Mouse (Mus musculus): ENCODE measurements around the gene Klrb1a. TPM values are rescaled to one million over a fixed set of nuclear protein-coding genes. Genes with fewer than 3 reads are reported as not detected.
"Not testable (repeated sequence)": the region's sequence is repeated elsewhere in the genome, so short reads cannot be mapped to it uniquely, and the experiment has no call there.

Klrb1a gene
- polyA plus RNA-seq, 1 experiment from 2014 or later: not detected

GRCm38 (mm10) chr6:128640673-128641072, 17.3 kb upstream of the Klrb1a start:
- 86% methylated on average over 1 of the region's 1 CpGs for WGBS
- H3K27ac ChIP-seq: no peak overlapping the region
- no peaks in the 10 kb centered on the region for H3K36me3 ChIP-seq
- no peak for ATAC-seq (ENCODE audit: insufficient number of reproducible peaks, insufficient read depth, low FRiP score, low TSS enrichment, low read depth)
- no peak overlapping the region for H3K4me2 ChIP-seq
- no peaks in the 10 kb centered on the region for H3K27me3 ChIP-seq
- no peaks in the 10 kb centered on the region for H3K4me1 ChIP-seq
- H3K9ac ChIP-seq: no peak overlapping the region
- H3K9me3 ChIP-seq: no peaks in the 10 kb centered on the region
- no peak overlapping the region for H3K4me3 ChIP-seq

GRCm38 (mm10) chr6:128630912-128631905, 7.9 kb upstream of the Klrb1a start:
- not testable (repeated sequence) for H3K4me3 ChIP-seq; ATAC-seq (ENCODE audit: insufficient number of reproducible peaks, insufficient read depth, low FRiP score, low TSS enrichment, low read depth); H3K9ac ChIP-seq; H3K36me3 ChIP-seq; H3K27ac ChIP-seq; H3K9me3 ChIP-seq; H3K4me2 ChIP-seq; H3K4me1 ChIP-seq; H3K27me3 ChIP-seq
- 77% methylated on average over 15 of the region's 15 CpGs for WGBS

GRCm38 (mm10) chr6:128629771-128630739, 6.7 kb upstream of the Klrb1a start:
- not testable (repeated sequence) for ATAC-seq (ENCODE audit: insufficient number of reproducible peaks, insufficient read depth, low FRiP score, low TSS enrichment, low read depth); H3K9me3 ChIP-seq; H3K27ac ChIP-seq; H3K4me2 ChIP-seq; H3K9ac ChIP-seq; H3K4me3 ChIP-seq; H3K4me1 ChIP-seq; H3K36me3 ChIP-seq; H3K27me3 ChIP-seq
- WGBS: 49% methylated on average over 13 of the region's 13 CpGs

GRCm38 (mm10) chr6:128625246-128625645, 1.9 kb upstream of the Klrb1a start:
- 92% methylated on average over 6 of the region's 6 CpGs for WGBS
- not testable (repeated sequence) for H3K27ac ChIP-seq; ATAC-seq (ENCODE audit: insufficient number of reproducible peaks, insufficient read depth, low FRiP score, low TSS enrichment, low read depth)

GRCm38 (mm10) chr6:128624425-128624824, 1.1 kb upstream of the Klrb1a start:
- no peak overlapping the region for H3K27ac ChIP-seq
- 87% methylated on average over 4 of the region's 4 CpGs for WGBS
- H3K9me3 ChIP-seq: no peaks in the 10 kb centered on the region
- H3K4me3 ChIP-seq: no peak overlapping the region
- no peaks in the 10 kb centered on the region for H3K27me3 ChIP-seq
- H3K4me2 ChIP-seq: no peak overlapping the region
- no peaks in the 10 kb centered on the region for H3K4me1 ChIP-seq
- no peaks in the 10 kb centered on the region for H3K36me3 ChIP-seq
- no peak for ATAC-seq (ENCODE audit: insufficient number of reproducible peaks, insufficient read depth, low FRiP score, low TSS enrichment, low read depth)
- no peak overlapping the region for H3K9ac ChIP-seq

More at GRCm38 (mm10) chr6:128625246-128625645, 1.9 kb upstream of the Klrb1a start:
- H3K4me3 ChIP-seq, H3K9ac ChIP-seq, H3K27me3 ChIP-seq, H3K36me3 ChIP-seq, H3K4me1 ChIP-seq, H3K9me3 ChIP-seq, H3K4me2 ChIP-seq: not testable (repeated sequence)

GRCm38 (mm10) chr6:128622733-128623132, 600 bp downstream of the Klrb1a start:
- Histone ChIP-seq H3K4me1 (no peaks in the 10 kb centered on the region), H3K4me3 (no peak overlapping the region), H3K9me3 (no peaks in the 10 kb centered on the region), H3K36me3 (no peaks in the 10 kb centered on the region), H3K4me2 (no peak overlapping the region), H3K27ac (no peak overlapping the region), H3K27me3 (no peaks in the 10 kb centered on the region), H3K9ac (no peak overlapping the region)
- WGBS: 63% methylated on average over 2 of the region's 2 CpGs
- no peak for ATAC-seq (ENCODE audit: insufficient number of reproducible peaks, insufficient read depth, low FRiP score, low TSS enrichment, low read depth)

DNA sequence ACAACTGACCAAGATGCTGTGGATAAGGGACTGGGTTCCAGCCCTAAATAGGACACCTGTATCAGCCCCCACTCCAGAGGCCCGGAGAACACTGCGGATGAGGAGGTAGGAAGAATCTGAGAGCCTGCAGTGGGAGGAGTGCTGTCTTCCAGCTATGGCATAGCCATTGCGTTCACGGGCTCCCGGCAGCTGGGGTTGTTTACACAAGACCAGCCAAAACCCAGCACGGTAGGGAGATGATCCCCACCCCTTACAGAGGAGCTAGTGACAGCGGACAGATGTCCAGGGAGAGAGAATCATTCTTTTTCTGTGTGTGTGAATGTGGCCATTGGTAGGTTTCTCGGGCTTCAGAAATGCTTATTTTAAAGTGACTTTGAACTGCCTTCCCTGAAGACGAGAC, 17.0 kb downstream of the Klrb1a start:
- no peaks in the 10 kb centered on the region for H3K36me3 ChIP-seq
- H3K4me1 ChIP-seq: no peaks in the 10 kb centered on the region
- H3K4me3 ChIP-seq: no peak overlapping the region
- no peak overlapping the region for H3K27ac ChIP-seq
- H3K4me2 ChIP-seq: no peak overlapping the region
- no peak overlapping the region for H3K9ac ChIP-seq
- no peak for ATAC-seq (ENCODE audit: insufficient number of reproducible peaks, insufficient read depth, low FRiP score, low TSS enrichment, low read depth)
- no peaks in the 10 kb centered on the region for H3K9me3 ChIP-seq
- no peaks in the 10 kb centered on the region for H3K27me3 ChIP-seq
- WGBS: 78% methylated on average over 9 of the region's 9 CpGs

DNA sequence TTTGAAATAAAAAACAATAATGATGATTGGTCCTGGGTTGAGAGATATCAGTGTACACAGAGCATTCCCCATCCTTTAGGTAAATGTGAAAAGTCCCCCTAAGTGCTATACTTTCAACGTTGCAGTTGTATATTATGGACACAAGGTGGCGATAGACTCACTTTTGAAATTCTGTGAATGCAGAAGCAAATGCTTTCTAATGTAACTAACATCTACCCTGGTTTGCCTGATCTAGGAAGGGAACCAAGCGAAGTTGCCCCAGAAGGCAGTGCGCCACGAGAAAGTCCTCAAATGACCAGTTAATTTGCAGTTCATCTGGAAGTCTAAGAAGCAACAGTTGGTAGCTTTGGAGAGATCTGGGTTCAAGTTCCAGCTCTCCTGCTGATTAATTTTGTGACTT, 18.8 kb downstream of the Klrb1a start:
- no peak overlapping the region for H3K4me2 ChIP-seq
- H3K36me3 ChIP-seq: no peaks in the 10 kb centered on the region
- no peaks in the 10 kb centered on the region for H3K9me3 ChIP-seq
- H3K9ac ChIP-seq: no peak overlapping the region
- H3K4me1 ChIP-seq: no peaks in the 10 kb centered on the region
- no peak overlapping the region for H3K27ac ChIP-seq
- ATAC-seq (ENCODE audit: insufficient number of reproducible peaks, insufficient read depth, low FRiP score, low TSS enrichment, low read depth): no peak
- no peak overlapping the region for H3K4me3 ChIP-seq
- 39% methylated on average over 5 of the region's 5 CpGs for WGBS
- H3K27me3 ChIP-seq: no peaks in the 10 kb centered on the region

DNA sequence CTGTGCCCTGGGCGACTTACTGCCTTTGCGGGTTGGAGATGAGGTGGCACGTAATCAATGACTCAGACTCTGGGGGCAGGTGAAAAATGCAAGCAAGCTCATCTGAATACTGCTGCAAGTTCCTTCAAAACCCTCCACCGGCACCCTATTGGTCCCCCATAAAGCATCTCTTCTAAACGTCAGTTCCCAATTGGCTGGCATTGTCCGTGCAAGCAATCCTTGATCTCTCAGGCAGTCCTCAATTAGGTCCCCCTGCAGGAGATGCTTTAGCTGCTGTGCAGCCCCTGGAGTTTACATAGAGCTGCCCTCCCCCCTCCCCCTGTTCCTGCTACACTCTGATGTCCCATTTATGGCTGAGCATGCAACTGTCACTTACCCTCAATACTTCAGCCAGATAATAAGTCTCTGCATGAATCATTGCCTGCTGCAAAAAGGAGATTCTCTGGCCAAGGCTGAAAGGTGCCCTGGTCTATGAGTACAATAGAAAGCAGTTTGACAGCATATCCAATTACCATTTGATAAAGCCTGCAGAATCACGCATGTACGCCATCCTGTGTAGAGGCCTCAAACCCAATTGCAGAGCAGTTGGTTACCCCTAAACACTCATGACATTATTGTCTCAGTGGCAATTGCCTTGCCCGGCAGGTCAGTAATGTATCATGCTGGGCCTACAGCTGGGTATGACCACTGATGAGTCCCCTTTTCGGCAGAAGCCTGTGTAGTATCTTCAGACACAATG, 20.7 kb downstream of the Klrb1a start:
- Histone ChIP-seq H3K36me3 (no peaks in the 10 kb centered on the region), H3K4me2 (no peak overlapping the region), H3K27me3 (no peaks in the 10 kb centered on the region), H3K27ac (no peak overlapping the region), H3K4me3 (no peak overlapping the region), H3K4me1 (no peaks in the 10 kb centered on the region), H3K9ac (no peak overlapping the region), H3K9me3 (no peaks in the 10 kb centered on the region)
- no peak for ATAC-seq (ENCODE audit: insufficient number of reproducible peaks, insufficient read depth, low FRiP score, low TSS enrichment, low read depth)
- WGBS: 55% methylated on average over 10 of the region's 10 CpGs

- Histone ChIP-seq H3K9me3 (no peaks in the 10 kb centered on the region), H3K4me1 (no peaks in the 10 kb centered on the region), H3K36me3 (no peaks in the 10 kb centered on the region), H3K27ac (no peak overlapping the region), H3K27me3 (no peaks in the 10 kb centered on the region), H3K4me2 (no peak overlapping the region), H3K9ac (no peak overlapping the region), H3K4me3 (no peak overlapping the region)
- no peak for ATAC-seq (ENCODE audit: insufficient number of reproducible peaks, insufficient read depth, low FRiP score, low TSS enrichment, low read depth)
- 57% methylated on average over 3 of the region's 3 CpGs for WGBS
These were observed 21.3 kb downstream of the Klrb1a start for GRCm38 (mm10) chr6:128602026-128602425.

DNA sequence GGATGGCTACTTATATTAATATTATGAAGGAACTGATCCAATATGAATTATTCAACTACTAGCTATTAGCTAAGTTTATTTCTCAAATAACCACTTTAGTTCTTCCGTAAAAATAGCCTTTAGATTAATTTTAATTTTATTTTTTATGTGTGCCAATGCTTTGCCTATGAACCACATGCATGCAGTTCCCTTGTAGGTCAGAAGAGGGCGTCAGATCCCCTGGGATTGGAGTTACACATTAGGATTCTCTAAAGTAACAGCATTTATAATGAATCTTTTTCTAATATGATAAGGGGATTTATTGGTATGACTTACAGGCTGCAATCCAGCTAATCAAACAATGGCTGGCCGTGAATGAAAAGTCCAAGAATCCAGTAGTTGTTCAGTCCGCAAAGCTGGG, 23.8 kb downstream of the Klrb1a start:
- Histone ChIP-seq H3K9me3 (no peaks in the 10 kb centered on the region), H3K9ac (no peak overlapping the region), H3K4me2 (no peak overlapping the region), H3K4me3 (no peak overlapping the region), H3K27me3 (no peaks in the 10 kb centered on the region), H3K36me3 (no peaks in the 10 kb centered on the region), H3K27ac (no peak overlapping the region), H3K4me1 (0 out of 2 replicates have a peak, but pooled peaks cover 3% of the 10 kb centered on the region)
- no peak for ATAC-seq (ENCODE audit: insufficient number of reproducible peaks, insufficient read depth, low FRiP score, low TSS enrichment, low read depth)
- 62% methylated on average over 4 of the region's 4 CpGs for WGBS
